ENCODE assay signal across 15 mouse cellular contexts in genomic region chr16:94451545-94452488, GRCm38 (mm10).
A peak's percentile ranks its signal among the peaks of the same experiment; 100 is the strongest.
DNase-seq lines count a peak whose midpoint lies in the region; ATAC-seq and TF ChIP-seq lines count a peak whose summit lies in the region.
"Had no signal": no experiment of that assay in that cellular context is flagged by ENCODE, and none has a peak within 500 bp of the region (broad histone marks: within the 10 kb centered on the region; RNA-seq: fewer than 3 reads in every experiment).

No protein-coding gene starts in this region.

- H3K4me3 ChIP-seq in kidney, embryonic 15.5 days (replicated peaks) = no peak overlapping the region
- H3K4me3 ChIP-seq in liver, embryonic 12.5 days = no peak overlapping the region
- H3K4me3 ChIP-seq: midbrain, embryonic 12.5 days had no signal

- peaks cover 96% of the 10 kb centered on the region for H3K36me3 ChIP-seq in kidney, embryonic 15.5 days
- peaks cover 86% of the 10 kb centered on the region for H3K36me3 ChIP-seq in liver, embryonic 12.5 days

- H3K27me3 ChIP-seq in kidney, embryonic 15.5 days = no peaks in the 10 kb centered on the region
- H3K27me3 ChIP-seq in Patski = no peaks in the 10 kb centered on the region
- H3K27me3 ChIP-seq in liver, embryonic 12.5 days (replicated peaks) = no peaks in the 10 kb centered on the region
- H3K27me3 ChIP-seq: midbrain, embryonic 12.5 days had no signal

- POLR2A ChIA-PET in Patski (lab: Charles Lee) = interaction anchor here (0.6 kb wide), 1 partner anchor 118 kb away, joined by 3 read pairs; no protein-coding TSS in a partner anchor

- WGBS in kidney, embryonic 15.5 days = 76% methylated on average over 11 of the region's 11 CpGs
- WGBS in liver, embryonic 12.5 days (ENCODE audit: insufficient replicate concordance) = 81% methylated on average over 11 of the region's 11 CpGs

- in situ Hi-C loops in Patski (cut with MboI; ENCODE audit: low pct_unique_long_range_greater_than_20kb) = no loop called here

- peak; percentile 16 for DNase-seq in adrenal gland, adult 2 months
- no peak for DNase-seq in adrenal gland, postnatal 25 days
- DNase-seq in kidney, postnatal 25 days = no peak
- DNase-seq in Patski (ENCODE audit: low read depth, low spot score) = no peak
- DNase-seq in urinary bladder, postnatal 36 days (ENCODE audit: low spot score in 2 of 2) = no peak
- DNase-seq in T-cell, adult 2 months (ENCODE audit: low spot score) = no peak
- DNase-seq: cerebellum, adult 2 months; gastrocnemius, postnatal 14 days; lung, adult 2 months; lung, postnatal 4 days; thymus, adult 18-20 months had no signal

- 0 out of 2 replicates have a peak, but pooled peaks have one; percentile 36 for ATAC-seq in kidney, embryonic 15.5 days (replicated peaks; ENCODE audit: low FRiP score)
- peak; percentile 19 for ATAC-seq in Patski
- 0 out of 2 replicates have a peak, but pooled peaks have one; percentile 37 for ATAC-seq in liver, embryonic 12.5 days
- ATAC-seq: CD4-positive, CD25-positive, alpha-beta regulatory T cell, adult 4 months had no signal

- CTCF ChIA-PET in Patski (lab: Charles Lee) = interaction anchor here (3.3 kb wide), 1 partner anchor 11 kb away, joined by 15 read pairs; no protein-coding TSS in a partner anchor

- no peak overlapping the region for H3K9ac ChIP-seq in kidney, embryonic 15.5 days
- no peak overlapping the region for H3K9ac ChIP-seq in liver, embryonic 12.5 days
- H3K9ac ChIP-seq: midbrain, embryonic 12.5 days had no signal

- H3K9me3 ChIP-seq in kidney, embryonic 15.5 days (replicated peaks) = no peaks in the 10 kb centered on the region
- no peaks in the 10 kb centered on the region for H3K9me3 ChIP-seq in liver, embryonic 12.5 days (replicated peaks)
- H3K9me3 ChIP-seq: midbrain, embryonic 12.5 days had no signal

- TF ChIP-seq CTCF in Patski (IDR thresholded peaks at IDR 0.05) = no peak

- no peak overlapping the region for H3K4me2 ChIP-seq in kidney, embryonic 15.5 days
- no peak overlapping the region for H3K4me2 ChIP-seq in liver, embryonic 12.5 days
- H3K4me2 ChIP-seq: midbrain, embryonic 12.5 days had no signal

- H3K27ac ChIP-seq in kidney, embryonic 15.5 days = peak overlapping the region; percentile 55
- no peak overlapping the region for H3K27ac ChIP-seq in liver, embryonic 12.5 days
- H3K27ac ChIP-seq: midbrain, embryonic 12.5 days had no signal

- peaks cover 19% of the 10 kb centered on the region for H3K4me1 ChIP-seq in kidney, embryonic 15.5 days
- H3K4me1 ChIP-seq in liver, embryonic 12.5 days = peaks cover 3% of the 10 kb centered on the region; the same call in 1 of the 2 replicates
- H3K4me1 ChIP-seq: midbrain, embryonic 12.5 days had no signal
